Mouse (Mus musculus): ENCODE data around the gene Dennd5a. TPM values are rescaled to one million over a fixed set of nuclear protein-coding genes. Genes with fewer than 3 reads are reported as not detected.
A peak's percentile ranks its signal among the peaks of the same experiment; 100 is the strongest.

Gene Dennd5a
- polyA plus RNA-seq (2014; fragmentation: Nextera tagmentation; extraction: Ambion mirVana): 56.9 and 63.5 TPM in 2 replicates

- peak; percentile 95 for ATAC-seq (ENCODE audit: low read depth)
- WGBS: under 1% methylated on average over 88 of the region's 107 CpGs
- peak within 1 kb of the TSS; percentile 82 for H3K4me3 ChIP-seq (ENCODE audit: low read depth, low read length)
- H3K9me3 ChIP-seq (ENCODE audit: control insufficient read depth, low read length): no peaks in the 10 kb centered on the region
- peak within 1 kb of the TSS; percentile 83 for H3K4me2 ChIP-seq (ENCODE audit: low read depth, low read length)
- H3K36me3 ChIP-seq (ENCODE audit: control insufficient read depth, insufficient read depth, low read length): no peaks in the 10 kb centered on the region
- H3K4me1 ChIP-seq (ENCODE audit: control insufficient read depth, insufficient read depth, low read length): peaks cover 22% of the 10 kb centered on the region
- peak within 1 kb of the TSS; percentile 92 for H3K9ac ChIP-seq (replicated peaks; ENCODE audit: low read depth, low read length)
- no peaks in the 10 kb centered on the region for H3K27me3 ChIP-seq (ENCODE audit: control insufficient read depth, insufficient read depth, low read length)
- H3K27ac ChIP-seq (ENCODE audit: low read depth, low read length): peak within 1 kb of the TSS; percentile 93
Measured at GRCm38 (mm10) chr7:109959716-109960612, at the start of gene Dennd5a. Gene Dennd5a, minus strand, starts transcription at chr7:109960470.

- ATAC-seq (ENCODE audit: low read depth): no peak
- H3K36me3 ChIP-seq (ENCODE audit: control insufficient read depth, insufficient read depth, low read length): no peaks in the 10 kb centered on the region
- H3K27ac ChIP-seq (ENCODE audit: low read depth, low read length): no peak overlapping the region
- 87% methylated on average over 6 of the region's 6 CpGs for WGBS
- no peak overlapping the region for H3K4me3 ChIP-seq (ENCODE audit: low read depth, low read length)
- H3K9me3 ChIP-seq (ENCODE audit: control insufficient read depth, low read length): no peaks in the 10 kb centered on the region
- no peak overlapping the region for H3K4me2 ChIP-seq (ENCODE audit: low read depth, low read length)
- no peaks in the 10 kb centered on the region for H3K4me1 ChIP-seq (ENCODE audit: control insufficient read depth, insufficient read depth, low read length)
- no peaks in the 10 kb centered on the region for H3K27me3 ChIP-seq (ENCODE audit: control insufficient read depth, insufficient read depth, low read length)
- H3K9ac ChIP-seq (replicated peaks; ENCODE audit: low read depth, low read length): no peak overlapping the region
Measured at GRCm38 (mm10) chr7:110009084-110009483, 48.8 kb upstream of the Dennd5a start.

GRCm38 (mm10) chr7:110008513-110008912 lies 48.2 kb upstream of the Dennd5a start:
- Histone ChIP-seq H3K4me3 (ENCODE audit: low read depth, low read length) (no peak overlapping the region), H3K4me1 (ENCODE audit: control insufficient read depth, insufficient read depth, low read length) (no peaks in the 10 kb centered on the region), H3K4me2 (ENCODE audit: low read depth, low read length) (no peak overlapping the region), H3K27ac (ENCODE audit: low read depth, low read length) (no peak overlapping the region), H3K36me3 (ENCODE audit: control insufficient read depth, insufficient read depth, low read length) (no peaks in the 10 kb centered on the region), H3K9me3 (ENCODE audit: control insufficient read depth, low read length) (no peaks in the 10 kb centered on the region), H3K9ac (replicated peaks; ENCODE audit: low read depth, low read length) (no peak overlapping the region), H3K27me3 (ENCODE audit: control insufficient read depth, insufficient read depth, low read length) (no peaks in the 10 kb centered on the region)
- WGBS: 97% methylated on average over 1 of the region's 1 CpGs
- ATAC-seq (ENCODE audit: low read depth): no peak

- Histone ChIP-seq H3K4me2 (ENCODE audit: low read depth, low read length) (no peak overlapping the region), H3K27ac (ENCODE audit: low read depth, low read length) (no peak overlapping the region), H3K27me3 (ENCODE audit: control insufficient read depth, insufficient read depth, low read length) (no peaks in the 10 kb centered on the region), H3K4me3 (ENCODE audit: low read depth, low read length) (no peak overlapping the region), H3K9ac (replicated peaks; ENCODE audit: low read depth, low read length) (no peak overlapping the region), H3K9me3 (ENCODE audit: control insufficient read depth, low read length) (no peaks in the 10 kb centered on the region), H3K4me1 (ENCODE audit: control insufficient read depth, insufficient read depth, low read length) (no peaks in the 10 kb centered on the region), H3K36me3 (ENCODE audit: control insufficient read depth, insufficient read depth, low read length) (no peaks in the 10 kb centered on the region)
- no peak for ATAC-seq (ENCODE audit: low read depth)
- WGBS: 76% methylated on average over 5 of the region's 5 CpGs
Measured at GRCm38 (mm10) chr7:110006471-110007195, 46.4 kb upstream of the Dennd5a start.

GRCm38 (mm10) chr7:110005976-110006375 lies 45.7 kb upstream of the Dennd5a start:
- H3K27ac ChIP-seq (ENCODE audit: low read depth, low read length): no peak overlapping the region
- no peaks in the 10 kb centered on the region for H3K9me3 ChIP-seq (ENCODE audit: control insufficient read depth, low read length)
- no peaks in the 10 kb centered on the region for H3K36me3 ChIP-seq (ENCODE audit: control insufficient read depth, insufficient read depth, low read length)
- no peaks in the 10 kb centered on the region for H3K4me1 ChIP-seq (ENCODE audit: control insufficient read depth, insufficient read depth, low read length)
- no peaks in the 10 kb centered on the region for H3K27me3 ChIP-seq (ENCODE audit: control insufficient read depth, insufficient read depth, low read length)
- ATAC-seq (ENCODE audit: low read depth): no peak
- H3K4me3 ChIP-seq (ENCODE audit: low read depth, low read length): no peak overlapping the region
- H3K9ac ChIP-seq (replicated peaks; ENCODE audit: low read depth, low read length): no peak overlapping the region
- H3K4me2 ChIP-seq (ENCODE audit: low read depth, low read length): no peak overlapping the region

GRCm38 (mm10) chr7:110002968-110003367 lies 42.7 kb upstream of the Dennd5a start:
- peak; percentile 78; the same call in 1 of the 2 replicates for ATAC-seq (ENCODE audit: low read depth)
- 23% methylated on average over 20 of the region's 20 CpGs for WGBS
- Histone ChIP-seq H3K9me3 (ENCODE audit: control insufficient read depth, low read length) (no peaks in the 10 kb centered on the region), H3K36me3 (ENCODE audit: control insufficient read depth, insufficient read depth, low read length) (no peaks in the 10 kb centered on the region), H3K4me3 (ENCODE audit: low read depth, low read length) (no peak overlapping the region), H3K27ac (ENCODE audit: low read depth, low read length) (no peak overlapping the region), H3K4me1 (ENCODE audit: control insufficient read depth, insufficient read depth, low read length) (no peaks in the 10 kb centered on the region), H3K27me3 (ENCODE audit: control insufficient read depth, insufficient read depth, low read length) (no peaks in the 10 kb centered on the region), H3K9ac (replicated peaks; ENCODE audit: low read depth, low read length) (peak overlapping the region; percentile 16; the same call in 1 of the 2 replicates), H3K4me2 (ENCODE audit: low read depth, low read length) (peak overlapping the region; percentile 31)

- Histone ChIP-seq H3K4me1 (ENCODE audit: control insufficient read depth, insufficient read depth, low read length) (no peaks in the 10 kb centered on the region), H3K36me3 (ENCODE audit: control insufficient read depth, insufficient read depth, low read length) (no peaks in the 10 kb centered on the region), H3K4me2 (ENCODE audit: low read depth, low read length) (no peak overlapping the region), H3K27ac (ENCODE audit: low read depth, low read length) (no peak overlapping the region), H3K9me3 (ENCODE audit: control insufficient read depth, low read length) (no peaks in the 10 kb centered on the region), H3K9ac (replicated peaks; ENCODE audit: low read depth, low read length) (no peak overlapping the region), H3K4me3 (ENCODE audit: low read depth, low read length) (no peak overlapping the region), H3K27me3 (ENCODE audit: control insufficient read depth, insufficient read depth, low read length) (no peaks in the 10 kb centered on the region)
- ATAC-seq (ENCODE audit: low read depth): no peak
Measured at GRCm38 (mm10) chr7:110002092-110002491, 41.8 kb upstream of the Dennd5a start.

- Histone ChIP-seq H3K36me3 (ENCODE audit: control insufficient read depth, insufficient read depth, low read length) (no peaks in the 10 kb centered on the region), H3K27ac (ENCODE audit: low read depth, low read length) (no peak overlapping the region), H3K4me3 (ENCODE audit: low read depth, low read length) (no peak overlapping the region), H3K9ac (replicated peaks; ENCODE audit: low read depth, low read length) (no peak overlapping the region), H3K9me3 (ENCODE audit: control insufficient read depth, low read length) (no peaks in the 10 kb centered on the region), H3K4me1 (ENCODE audit: control insufficient read depth, insufficient read depth, low read length) (no peaks in the 10 kb centered on the region), H3K4me2 (ENCODE audit: low read depth, low read length) (no peak overlapping the region), H3K27me3 (ENCODE audit: control insufficient read depth, insufficient read depth, low read length) (no peaks in the 10 kb centered on the region)
- ATAC-seq (ENCODE audit: low read depth): no peak
- 88% methylated on average over 4 of the region's 4 CpGs for WGBS
Measured at GRCm38 (mm10) chr7:109998388-109998787, 38.1 kb upstream of the Dennd5a start.

All from neural tube, embryonic 14.5 days (tissue).